Mouse (Mus musculus): ENCODE data around the gene Tgm2. TPM values are rescaled to one million over a fixed set of nuclear protein-coding genes. Genes with fewer than 3 reads are reported as not detected.

The Tgm2 gene
- 123 and 133 TPM in 2 replicates for polyA plus RNA-seq (2015; fragmentation: Nextera tagmentation; extraction: Ambion mirVana)

GRCm38 (mm10) chr2:158146223-158146622 lies at the start of gene Tgm2:
Tgm2 (minus strand) TSS chr2:158146436.
- Histone ChIP-seq H3K9me3 (replicated peaks; ENCODE audit: control insufficient read depth, low read length) (no peaks in the 10 kb centered on the region; the same call in 1 of the 2 replicates), H3K4me2 (ENCODE audit: low read depth, low read length) (peak within 1 kb of the TSS; percentile 57), H3K4me3 (replicated peaks; ENCODE audit: low read length) (peak within 1 kb of the TSS; percentile 59), H3K27me3 (ENCODE audit: control insufficient read depth, insufficient read depth, low read length) (no peaks in the 10 kb centered on the region), H3K9ac (ENCODE audit: low read length) (peak within 1 kb of the TSS; percentile 77), H3K36me3 (ENCODE audit: control insufficient read depth, insufficient read depth, low read length) (no peaks in the 10 kb centered on the region), H3K4me1 (ENCODE audit: control insufficient read depth, insufficient read depth, low read length) (peaks cover 34% of the 10 kb centered on the region), H3K27ac (ENCODE audit: low read length) (peak within 1 kb of the TSS; percentile 17)
- 1% methylated on average over 33 of the region's 33 CpGs for WGBS
- peak; percentile 80 for ATAC-seq (ENCODE audit: insufficient read depth, low FRiP score)

- Histone ChIP-seq H3K4me3 (replicated peaks; ENCODE audit: low read length) (no peak overlapping the region), H3K36me3 (ENCODE audit: control insufficient read depth, insufficient read depth, low read length) (no peaks in the 10 kb centered on the region), H3K4me2 (ENCODE audit: low read depth, low read length) (no peak overlapping the region), H3K27me3 (ENCODE audit: control insufficient read depth, insufficient read depth, low read length) (no peaks in the 10 kb centered on the region), H3K9ac (ENCODE audit: low read length) (0 out of 2 replicates have a peak overlapping the region, but pooled peaks have one; percentile 15), H3K9me3 (replicated peaks; ENCODE audit: control insufficient read depth, low read length) (no peaks in the 10 kb centered on the region), H3K27ac (ENCODE audit: low read length) (peak overlapping the region; percentile 40; the same call in 1 of the 2 replicates), H3K4me1 (ENCODE audit: control insufficient read depth, insufficient read depth, low read length) (peaks cover 17% of the 10 kb centered on the region)
- WGBS: 25% methylated on average over 10 of the region's 10 CpGs
- no peak for ATAC-seq (ENCODE audit: insufficient read depth, low FRiP score)
These were observed 48.9 kb upstream of the Tgm2 start for GRCm38 (mm10) chr2:158194945-158195640.

GRCm38 (mm10) chr2:158193611-158194336 lies 47.5 kb upstream of the Tgm2 start:
- no peak for ATAC-seq (ENCODE audit: insufficient read depth, low FRiP score)

GRCm38 (mm10) chr2:158191098-158191497 lies 44.9 kb upstream of the Tgm2 start:
- ATAC-seq (ENCODE audit: insufficient read depth, low FRiP score): peak; percentile 68
- H3K9me3 ChIP-seq (replicated peaks; ENCODE audit: control insufficient read depth, low read length): no peaks in the 10 kb centered on the region

More at GRCm38 (mm10) chr2:158193611-158194336, 47.5 kb upstream of the Tgm2 start:
- Histone ChIP-seq H3K4me2 (ENCODE audit: low read depth, low read length) (no peak overlapping the region), H3K4me3 (replicated peaks; ENCODE audit: low read length) (no peak overlapping the region), H3K27me3 (ENCODE audit: control insufficient read depth, insufficient read depth, low read length) (no peaks in the 10 kb centered on the region), H3K4me1 (ENCODE audit: control insufficient read depth, insufficient read depth, low read length) (peaks cover 24% of the 10 kb centered on the region), H3K27ac (ENCODE audit: low read length) (no peak overlapping the region), H3K9ac (ENCODE audit: low read length) (no peak overlapping the region), H3K9me3 (replicated peaks; ENCODE audit: control insufficient read depth, low read length) (no peaks in the 10 kb centered on the region), H3K36me3 (ENCODE audit: control insufficient read depth, insufficient read depth, low read length) (no peaks in the 10 kb centered on the region)
- WGBS: 66% methylated on average over 10 of the region's 10 CpGs

GRCm38 (mm10) chr2:158189451-158189850 lies 43.2 kb upstream of the Tgm2 start:
- no peak for ATAC-seq (ENCODE audit: insufficient read depth, low FRiP score)
- H3K27me3 ChIP-seq (ENCODE audit: control insufficient read depth, insufficient read depth, low read length): no peaks in the 10 kb centered on the region
- H3K4me2 ChIP-seq (ENCODE audit: low read depth, low read length): no peak overlapping the region
- no peaks in the 10 kb centered on the region for H3K36me3 ChIP-seq (ENCODE audit: control insufficient read depth, insufficient read depth, low read length)
- H3K27ac ChIP-seq (ENCODE audit: low read length): no peak overlapping the region
- 71% methylated on average over 11 of the region's 11 CpGs for WGBS
- H3K9ac ChIP-seq (ENCODE audit: low read length): no peak overlapping the region
- no peaks in the 10 kb centered on the region for H3K9me3 ChIP-seq (replicated peaks; ENCODE audit: control insufficient read depth, low read length)
- peaks cover 17% of the 10 kb centered on the region for H3K4me1 ChIP-seq (ENCODE audit: control insufficient read depth, insufficient read depth, low read length)
- H3K4me3 ChIP-seq (replicated peaks; ENCODE audit: low read length): no peak overlapping the region

More at GRCm38 (mm10) chr2:158191098-158191497, 44.9 kb upstream of the Tgm2 start:
- H3K4me2 ChIP-seq (ENCODE audit: low read depth, low read length): no peak overlapping the region
- H3K27ac ChIP-seq (ENCODE audit: low read length): no peak overlapping the region
- no peaks in the 10 kb centered on the region for H3K36me3 ChIP-seq (ENCODE audit: control insufficient read depth, insufficient read depth, low read length)
- H3K4me1 ChIP-seq (ENCODE audit: control insufficient read depth, insufficient read depth, low read length): peaks cover 25% of the 10 kb centered on the region
- H3K27me3 ChIP-seq (ENCODE audit: control insufficient read depth, insufficient read depth, low read length): no peaks in the 10 kb centered on the region
- 41% methylated on average over 7 of the region's 7 CpGs for WGBS
- H3K4me3 ChIP-seq (replicated peaks; ENCODE audit: low read length): no peak overlapping the region
- peak overlapping the region; percentile 25; the same call in 1 of the 2 replicates for H3K9ac ChIP-seq (ENCODE audit: low read length)

GRCm38 (mm10) chr2:158186206-158186871 lies 40.1 kb upstream of the Tgm2 start:
- Histone ChIP-seq H3K9ac (ENCODE audit: low read length) (0 out of 2 replicates have a peak overlapping the region, but pooled peaks have one; percentile 18), H3K4me3 (replicated peaks; ENCODE audit: low read length) (no peak overlapping the region), H3K4me1 (ENCODE audit: control insufficient read depth, insufficient read depth, low read length) (peaks cover 14% of the 10 kb centered on the region), H3K27ac (ENCODE audit: low read length) (peak overlapping the region; percentile 4; the same call in 1 of the 2 replicates), H3K36me3 (ENCODE audit: control insufficient read depth, insufficient read depth, low read length) (no peaks in the 10 kb centered on the region), H3K4me2 (ENCODE audit: low read depth, low read length) (no peak overlapping the region), H3K27me3 (ENCODE audit: control insufficient read depth, insufficient read depth, low read length) (no peaks in the 10 kb centered on the region), H3K9me3 (replicated peaks; ENCODE audit: control insufficient read depth, low read length) (no peaks in the 10 kb centered on the region)
- 49% methylated on average over 11 of the region's 11 CpGs for WGBS
- no peak for ATAC-seq (ENCODE audit: insufficient read depth, low FRiP score)

GRCm38 (mm10) chr2:158183266-158183665 lies 37.0 kb upstream of the Tgm2 start:
- no peak overlapping the region for H3K4me2 ChIP-seq (ENCODE audit: low read depth, low read length)
- 85% methylated on average over 8 of the region's 8 CpGs for WGBS
- H3K27ac ChIP-seq (ENCODE audit: low read length): no peak overlapping the region
- 0 out of 2 replicates have a peak, but pooled peaks cover 3% of the 10 kb centered on the region for H3K9me3 ChIP-seq (replicated peaks; ENCODE audit: control insufficient read depth, low read length)
- H3K4me3 ChIP-seq (replicated peaks; ENCODE audit: low read length): no peak overlapping the region
- H3K27me3 ChIP-seq (ENCODE audit: control insufficient read depth, insufficient read depth, low read length): no peaks in the 10 kb centered on the region
- no peak overlapping the region for H3K9ac ChIP-seq (ENCODE audit: low read length)
- H3K36me3 ChIP-seq (ENCODE audit: control insufficient read depth, insufficient read depth, low read length): no peaks in the 10 kb centered on the region
- H3K4me1 ChIP-seq (ENCODE audit: control insufficient read depth, insufficient read depth, low read length): peaks cover 16% of the 10 kb centered on the region
- no peak for ATAC-seq (ENCODE audit: insufficient read depth, low FRiP score)

- no peak overlapping the region for H3K4me3 ChIP-seq (replicated peaks; ENCODE audit: low read length)
- 0 out of 2 replicates have a peak, but pooled peaks cover 3% of the 10 kb centered on the region for H3K9me3 ChIP-seq (replicated peaks; ENCODE audit: control insufficient read depth, low read length)
- H3K4me1 ChIP-seq (ENCODE audit: control insufficient read depth, insufficient read depth, low read length): peaks cover 16% of the 10 kb centered on the region
- H3K27ac ChIP-seq (ENCODE audit: low read length): no peak overlapping the region
- no peaks in the 10 kb centered on the region for H3K36me3 ChIP-seq (ENCODE audit: control insufficient read depth, insufficient read depth, low read length)
- H3K4me2 ChIP-seq (ENCODE audit: low read depth, low read length): no peak overlapping the region
- no peak overlapping the region for H3K9ac ChIP-seq (ENCODE audit: low read length)
- ATAC-seq (ENCODE audit: insufficient read depth, low FRiP score): no peak
- no peaks in the 10 kb centered on the region for H3K27me3 ChIP-seq (ENCODE audit: control insufficient read depth, insufficient read depth, low read length)
- 54% methylated on average over 6 of the region's 6 CpGs for WGBS
These were observed 35.7 kb upstream of the Tgm2 start for GRCm38 (mm10) chr2:158181932-158182331.

Measured in stomach, embryonic 16.5 days (tissue).